In genomic region chr4:116016396-116016795, GRCm38 (mm10) we compare ENCODE assay signal across 9 mouse cellular contexts. TPM values are rescaled to one million over a fixed set of nuclear protein-coding genes. Genes with fewer than 3 reads are reported as not detected.
A peak's percentile ranks its signal among the peaks of the same experiment; 100 is the strongest.
DNase-seq lines count a peak whose midpoint lies in the region; ATAC-seq and TF ChIP-seq lines count a peak whose summit lies in the region.
"Had no signal": no experiment of that assay in that cellular context is flagged by ENCODE, and none has a peak within 500 bp of the region (broad histone marks: within the 10 kb centered on the region; RNA-seq: fewer than 3 reads in every experiment).

No protein-coding gene starts in this region.

- peaks cover 4% of the 10 kb centered on the region; the same call in 1 of the 2 replicates for H3K9me3 ChIP-seq in erythroblast, embryonic 14.5 days (ENCODE audit: control insufficient read depth, low read length)
- no peaks in the 10 kb centered on the region for H3K9me3 ChIP-seq in hindbrain, postnatal 0 days (ENCODE audit: low read length)
- no peaks in the 10 kb centered on the region for H3K9me3 ChIP-seq in liver, embryonic 16.5 days (replicated peaks; ENCODE audit: control insufficient read depth, low read length)

- no peak for ATAC-seq in erythroblast, adult 5-6 weeks (replicated peaks; ENCODE audit: low FRiP score, poor library complexity, severe bottlenecking)
- ATAC-seq in hindbrain, postnatal 0 days, result no peak
- ATAC-seq in liver, embryonic 16.5 days (ENCODE audit: low read depth), result no peak

- H3K36me3 ChIP-seq in erythroblast, embryonic 14.5 days (ENCODE audit: control insufficient read depth), result no peaks in the 10 kb centered on the region
- H3K36me3 ChIP-seq in hindbrain, postnatal 0 days (ENCODE audit: insufficient read depth, low read length), result no peaks in the 10 kb centered on the region
- no peaks in the 10 kb centered on the region for H3K36me3 ChIP-seq in liver, embryonic 16.5 days (ENCODE audit: control insufficient read depth, insufficient read depth)

- H3K4me1 ChIP-seq in erythroblast, embryonic 14.5 days (ENCODE audit: control insufficient read depth), result peaks cover 10% of the 10 kb centered on the region
- H3K4me1 ChIP-seq in hindbrain, postnatal 0 days (ENCODE audit: insufficient read depth, low read length), result no peaks in the 10 kb centered on the region
- H3K4me1 ChIP-seq in liver, embryonic 16.5 days (ENCODE audit: control insufficient read depth, low read depth, low read length), result no peaks in the 10 kb centered on the region; the same call in 1 of the 2 replicates

- no peak overlapping the region for H3K27ac ChIP-seq in hindbrain, postnatal 0 days
- no peak overlapping the region for H3K27ac ChIP-seq in liver, embryonic 16.5 days (ENCODE audit: low read length)

- 49% methylated on average over 3 of the region's 3 CpGs for WGBS in hindbrain, postnatal 0 days
- WGBS in liver, embryonic 16.5 days (ENCODE audit: insufficient replicate concordance), result 49% methylated on average over 3 of the region's 3 CpGs

- peak overlapping the region; percentile 91 for H3K4me2 ChIP-seq in hindbrain, postnatal 0 days (ENCODE audit: low read depth, low read length)
- peak overlapping the region; percentile 32 for H3K4me2 ChIP-seq in liver, embryonic 16.5 days (ENCODE audit: low read depth, low read length)

- peaks cover 56% of the 10 kb centered on the region for H3K27me3 ChIP-seq in erythroblast, embryonic 14.5 days (ENCODE audit: control insufficient read depth)
- H3K27me3 ChIP-seq in hindbrain, postnatal 0 days (ENCODE audit: insufficient read depth, low read length), result 0 out of 2 replicates have a peak, but pooled peaks cover 4% of the 10 kb centered on the region
- H3K27me3 ChIP-seq in liver, embryonic 16.5 days (ENCODE audit: control insufficient read depth, insufficient read depth, low read depth, low read length), result peaks cover 44% of the 10 kb centered on the region

- DNase-seq in CD4-positive helper T cell, adult 2 months (ENCODE audit: low read depth, low spot score), result peak; percentile 21
- DNase-seq in hindbrain, postnatal 0 days (ENCODE audit: low spot score), result no peak
- no peak for DNase-seq in right cerebral cortex, postnatal 14 days
- no peak for DNase-seq in cerebellum, postnatal 36 days
- no peak for DNase-seq in spleen, postnatal 14 days (ENCODE audit: low spot score in 2 of 2)
- DNase-seq: heart, postnatal 10 days had no signal

- H3K9ac ChIP-seq in hindbrain, postnatal 0 days (replicated peaks; ENCODE audit: low read length), result 0 out of 2 replicates have a peak overlapping the region, but pooled peaks have one; percentile 69
- no peak overlapping the region for H3K9ac ChIP-seq in liver, embryonic 16.5 days (ENCODE audit: low read depth, low read length)

- TF ChIP-seq CTCF in hindbrain, postnatal 0 days (IDR thresholded peaks at IDR 0.05; ENCODE audit: low read depth), result no peak

- peak overlapping the region; percentile 59 for H3K4me3 ChIP-seq in erythroblast, embryonic 14.5 days (replicated peaks)
- peak overlapping the region; percentile 75 for H3K4me3 ChIP-seq in hindbrain, postnatal 0 days (ENCODE audit: low read length)
- peak overlapping the region; percentile 65 for H3K4me3 ChIP-seq in liver, embryonic 16.5 days (ENCODE audit: low read depth, low read length)

RNA-seq across cellular contexts. Expression of gene Faah, which starts 1.3 kb away (rescaled TPM):
- polyA plus RNA-seq in erythroblast, embryonic 14.5 days (2012), result 0.02 and 0.04 TPM in 2 replicates
- total RNA-seq in erythroblast, adult 5-6 weeks (2015; ENCODE audit: low replicate concordance), result 2.1 TPM in 1 of 2 replicates, not detected in the other
- total RNA-seq in erythroblast, adult 5-6 weeks (2017; ENCODE audit: low replicate concordance), result 1.3 TPM in 1 of 2 replicates, not detected in the other
- 17.6 and 48.1 TPM in 2 replicates for total RNA-seq in hindbrain, postnatal 0 days (2014; rRNA removed)
- polyA plus RNA-seq in hindbrain, postnatal 0 days (2015; fragmentation: Nextera tagmentation; extraction: Ambion mirVana), result 23.2 and 25.2 TPM in 2 replicates
- polyA plus RNA-seq in liver, embryonic 16.5 days (2015; fragmentation: Nextera tagmentation; extraction: Ambion mirVana), result 12.2 and 14.5 TPM in 2 replicates

RNA-seq across cellular contexts. Expression of gene Nsun4, which starts 37.3 kb away (rescaled TPM):
- polyA plus RNA-seq in erythroblast, embryonic 14.5 days (2012), result 0.01 and 0.06 TPM in 2 replicates
- 2.5 and 2.9 TPM in 2 replicates for total RNA-seq in erythroblast, adult 5-6 weeks (2015; ENCODE audit: low replicate concordance)
- total RNA-seq in erythroblast, adult 5-6 weeks (2017; ENCODE audit: low replicate concordance), result 0.43 and 1.1 TPM in 2 replicates
- 13.6 and 14.6 TPM in 2 replicates for total RNA-seq in hindbrain, postnatal 0 days (2014; rRNA removed)
- polyA plus RNA-seq in hindbrain, postnatal 0 days (2015; fragmentation: Nextera tagmentation; extraction: Ambion mirVana), result 10.4 TPM in 2 replicates
- 8.6 and 8.9 TPM in 2 replicates for polyA plus RNA-seq in liver, embryonic 16.5 days (2015; fragmentation: Nextera tagmentation; extraction: Ambion mirVana)

RNA-seq across cellular contexts. Expression of gene Uqcrh, which starts 58.5 kb away (rescaled TPM):
- polyA plus RNA-seq in erythroblast, embryonic 14.5 days (2012), result 12.6 and 16.3 TPM in 2 replicates
- 197 and 223 TPM in 2 replicates for total RNA-seq in erythroblast, adult 5-6 weeks (2015; ENCODE audit: low replicate concordance)
- 191 and 235 TPM in 2 replicates for total RNA-seq in erythroblast, adult 5-6 weeks (2017; ENCODE audit: low replicate concordance)
- total RNA-seq in hindbrain, postnatal 0 days (2014; rRNA removed), result 186 and 220 TPM in 2 replicates
- polyA plus RNA-seq in hindbrain, postnatal 0 days (2015; fragmentation: Nextera tagmentation; extraction: Ambion mirVana), result 559 and 586 TPM in 2 replicates
- 296 and 326 TPM in 2 replicates for polyA plus RNA-seq in liver, embryonic 16.5 days (2015; fragmentation: Nextera tagmentation; extraction: Ambion mirVana)

RNA-seq across cellular contexts. Expression of gene Lrrc41, which starts 58.7 kb away (rescaled TPM):
- 0.56 and 1.2 TPM in 2 replicates for polyA plus RNA-seq in erythroblast, embryonic 14.5 days (2012)
- total RNA-seq in erythroblast, adult 5-6 weeks (2015; ENCODE audit: low replicate concordance), result 3.5 and 9.0 TPM in 2 replicates
- 1.3 and 3.3 TPM in 2 replicates for total RNA-seq in erythroblast, adult 5-6 weeks (2017; ENCODE audit: low replicate concordance)
- total RNA-seq in hindbrain, postnatal 0 days (2014; rRNA removed), result 129 and 133 TPM in 2 replicates
- polyA plus RNA-seq in hindbrain, postnatal 0 days (2015; fragmentation: Nextera tagmentation; extraction: Ambion mirVana), result 60.2 and 61.9 TPM in 2 replicates
- polyA plus RNA-seq in liver, embryonic 16.5 days (2015; fragmentation: Nextera tagmentation; extraction: Ambion mirVana), result 24.3 and 26.1 TPM in 2 replicates

Comparison
In these comparisons a context has a peak if more than half of its experiments do, and no peak if none do; other contexts are left out.
1. RNA of gene Faah, which starts 1.3 kb away (polyA plus RNA-seq): 23.2 to 25.2 TPM in hindbrain, postnatal 0 days and 12.2 to 14.5 TPM in liver, embryonic 16.5 days; 0.02 to 0.04 TPM in erythroblast, embryonic 14.5 days; every median in the first group is over 10 times any median in the second.
2. RNA of gene Uqcrh, which starts 58.5 kb away (polyA plus RNA-seq): 559 to 586 TPM in hindbrain, postnatal 0 days and 296 to 326 TPM in liver, embryonic 16.5 days; 12.6 to 16.3 TPM in erythroblast, embryonic 14.5 days; every median in the first group is over 10 times any median in the second.
3. Peak in every context shown above with its lines, with median percentiles within 50 percentile points of each other: H3K4me3 ChIP-seq.